Mouse (Mus musculus) stomach, postnatal 0 days (tissue): ENCODE measurements at regions not wholly inside any gene's neighbourhood (a gene's known extent, or its start where the extent isn't known, plus 50 kb on each side); places are given as distances from the start of the nearest gene placed in this dataset.

ENCODE experiments used
- CTCF ChIP-seq: IDR thresholded peaks from 2 replicates; pipeline ENCODE4 v1.5.1; 2016; ENCODE audit warnings: antibody characterized with exemption, low read depth, mild to moderate bottlenecking, moderate library complexity
- EP300 ChIP-seq: optimal IDR thresholded peaks from 2 replicates; pipeline ENCODE3; 2016; ENCODE audit warnings: antibody characterized with exemption

GRCm38 (mm10) chr7:130049461-130049860, 457.8 kb downstream of the Wdr11 start:
- TF ChIP-seq CTCF: no peak
- TF ChIP-seq EP300: no peak
